Mouse (Mus musculus) CH12.LX (cell line): ENCODE measurements around the gene Olfr145. TPM values are rescaled to one million over a fixed set of nuclear protein-coding genes. Genes with fewer than 3 reads are reported as not detected.

Experiments
- DNase-seq: peaks from one replicate; pipeline ENCODE4 v3.0.0-alpha.2; 2013; ENCODE audit errors: extremely low read depth
- H3K27ac ChIP-seq: 2 replicates; pipeline ENCODE4 v1.5.1; 2012; ENCODE audit warnings: low read depth, mild to moderate bottlenecking, control low read depth, moderate library complexity; ENCODE audit not compliant: insufficient read depth
- H3K27me3 ChIP-seq: replicated peaks from 2 replicates; pipeline ENCODE3; 2012; ENCODE audit warnings: inconsistent platforms
- H3K36me3 ChIP-seq, 2 experiments: replicated peaks in 1 of 2; 2 replicates each; pipeline versions ENCODE3 to v1.6.1; 2012; ENCODE audit warnings: inconsistent platforms in 1 of 2, low read length in 1 of 2, mild to moderate bottlenecking in 1 of 2, mixed read lengths in 1 of 2, moderate library complexity in 1 of 2; ENCODE audit not compliant: control insufficient read depth in 1 of 2, insufficient read depth in 1 of 2
- H3K4me1 ChIP-seq, 2 experiments: 2 replicates each; pipeline ENCODE4 v1.6.1; 2012; ENCODE audit warnings: inconsistent platforms in 1 of 2, moderate library complexity in 1 of 2; ENCODE audit not compliant: insufficient read depth in 2 of 2, control insufficient read depth in 1 of 2
- H3K4me2 ChIP-seq: 2 replicates; pipeline ENCODE4 v1.6.1; 2012; ENCODE audit warnings: low read depth, mild to moderate bottlenecking, control low read depth; ENCODE audit not compliant: poor library complexity, insufficient read depth, severe bottlenecking
- H3K4me3 ChIP-seq, 3 experiments: fragments of 150-350 bp in 1 of 3; sonication (generic) in 1 of 3; replicated peaks in 1 of 3; 2 replicates each; pipeline versions ENCODE3 to v1.5.1; 2011 to 2012; ENCODE audit warnings: low read depth in 2 of 3, low read length in 2 of 3, mild to moderate bottlenecking in 2 of 3, moderate library complexity in 2 of 3, control low read depth in 1 of 3, improper control_type of control experiment in 1 of 3, inconsistent platforms in 1 of 3, mixed read lengths in 1 of 3; ENCODE audit not compliant: poor library complexity in 1 of 3
- H3K79me2 ChIP-seq: replicated peaks from 2 replicates; pipeline ENCODE4 v1.6.1; 2012; ENCODE audit warnings: mild to moderate bottlenecking, moderate library complexity; ENCODE audit not compliant: control insufficient read depth, poor library complexity, insufficient read depth, severe bottlenecking; ENCODE audit errors: extremely low read depth
- H3K9ac ChIP-seq: 2 replicates; pipeline ENCODE4 v1.6.1; 2012; ENCODE audit warnings: low read depth, mild to moderate bottlenecking, control low read depth, moderate library complexity; ENCODE audit not compliant: insufficient read depth
- H3K9me3 ChIP-seq: replicated peaks from 2 replicates; pipeline ENCODE3; 2012; ENCODE audit warnings: low read length, inconsistent platforms, mixed read lengths
- BHLHE40 ChIP-seq: IDR thresholded peaks from 2 replicates; pipeline ENCODE4 v1.6.1; 2011; ENCODE audit warnings: mild to moderate bottlenecking, low read depth, low read length, improper control_type of control experiment
- CHD1 ChIP-seq: IDR thresholded peaks from 2 replicates; pipeline ENCODE4 v1.6.1; 2012; ENCODE audit warnings: low read depth, low read length, improper control_type of control experiment, inconsistent platforms
- ELF1 ChIP-seq: IDR thresholded peaks from 2 replicates; pipeline ENCODE4 v1.6.1; 2014; ENCODE audit warnings: low read depth, mild to moderate bottlenecking, inconsistent platforms, low read length, improper control_type of control experiment
- EP300 ChIP-seq: IDR thresholded peaks from 2 replicates; pipeline ENCODE4 v1.6.1; 2011; ENCODE audit warnings: low read length, improper control_type of control experiment
- ETS1 ChIP-seq: conservative IDR thresholded peaks from 2 replicates; pipeline ENCODE4 v1.6.1; 2012; ENCODE audit warnings: low read depth, mild to moderate bottlenecking, inconsistent platforms, low read length, improper control_type of control experiment, moderate library complexity
- GABPA ChIP-seq: IDR thresholded peaks from 2 replicates; pipeline ENCODE4 v1.6.1; 2012; ENCODE audit warnings: low read depth, low read length, improper control_type of control experiment, inconsistent platforms; ENCODE audit not compliant: insufficient replicate concordance
- HCFC1 ChIP-seq: IDR thresholded peaks from 2 replicates; pipeline ENCODE4 v1.6.1; 2012; ENCODE audit warnings: low read depth, mild to moderate bottlenecking, inconsistent platforms, low read length, improper control_type of control experiment
- MAFK ChIP-seq: IDR thresholded peaks from 2 replicates; pipeline ENCODE4 v1.6.1; 2011; ENCODE audit warnings: low read length, improper control_type of control experiment; ENCODE audit not compliant: insufficient replicate concordance
- MAX ChIP-seq: IDR thresholded peaks from 2 replicates; pipeline ENCODE4 v1.6.1; 2011; ENCODE audit warnings: low read length, improper control_type of control experiment
- MAZ ChIP-seq: IDR thresholded peaks from 2 replicates; pipeline ENCODE4 v1.6.1; 2012; ENCODE audit warnings: low read depth, mild to moderate bottlenecking, inconsistent platforms, low read length, improper control_type of control experiment, moderate library complexity
- MYC ChIP-seq: IDR thresholded peaks from 2 replicates; pipeline ENCODE4 v1.6.1; 2011; ENCODE audit warnings: low read depth, mild to moderate bottlenecking, improper control_type of control experiment, low read length
- POLR2A ChIP-seq: IDR thresholded peaks from 2 replicates; pipeline ENCODE4 v1.6.1; 2011; ENCODE audit warnings: low read depth, mild to moderate bottlenecking, improper control_type of control experiment, low read length
- POLR2AphosphoS2 ChIP-seq: IDR thresholded peaks from 2 replicates; pipeline ENCODE4 v1.6.1; 2011; ENCODE audit warnings: low read depth, low read length, improper control_type of control experiment
- SIN3A ChIP-seq: IDR thresholded peaks from 2 replicates; pipeline ENCODE4 v1.6.1; 2012; ENCODE audit warnings: low read length, improper control_type of control experiment, inconsistent platforms
- SMC3 ChIP-seq: IDR thresholded peaks from 2 replicates; pipeline ENCODE4 v1.6.1; 2011; ENCODE audit warnings: low read depth, low read length, improper control_type of control experiment
- UBTF ChIP-seq: IDR thresholded peaks from 2 replicates; pipeline ENCODE4 v1.6.1; 2012; ENCODE audit warnings: low read depth, mild to moderate bottlenecking, inconsistent platforms, low read length, improper control_type of control experiment, moderate library complexity
- USF1 ChIP-seq: IDR thresholded peaks from 2 replicates; pipeline ENCODE4 v1.6.1; 2014; ENCODE audit warnings: low read depth, mild to moderate bottlenecking, inconsistent platforms, low read length, improper control_type of control experiment
- ZC3H11A ChIP-seq: IDR thresholded peaks from 2 replicates; pipeline ENCODE4 v1.6.1; 2012; ENCODE audit warnings: low read depth, mild to moderate bottlenecking, inconsistent platforms, low read length, improper control_type of control experiment
- ZKSCAN1 ChIP-seq: IDR thresholded peaks from 2 replicates; pipeline ENCODE4 v1.6.1; 2012; ENCODE audit warnings: low read depth, inconsistent platforms, low read length, improper control_type of control experiment, borderline replicate concordance
- dilution Hi-C: fragments of 300-500 bp; cut with MboI; formaldehyde crosslinking; loops from 2 replicates; pipeline ENCODE4 v1.14.3; 2020; ENCODE audit warnings: low sequenced_read_pairs; ENCODE audit not compliant: extremely low pct_unique_long_range_greater_than_20kb, extremely low pct_ligation_motif_present
- in situ Hi-C: fragments of 300-500 bp; cut with MboI; formaldehyde crosslinking; loops from 3 replicates; pipeline ENCODE4 v1.14.3; 2019; ENCODE audit warnings: low sequenced_read_pairs, low pct_ligation_motif_present, low pct_unique_long_range_greater_than_20kb, mixed read lengths
- polyA plus RNA-seq: library from polyadenylated mRNA; unstranded; fragments of >175 nt; gene quantifications from 2 replicates; pipeline ENCODE4 v1.2.1, GENCODE M21; 2012; ENCODE audit warnings: low read depth; ENCODE audit not compliant: insufficient read length
- total RNA-seq, 2 experiments: library from RNA; depleted of rRNA; stranded (reverse); fragments of 300-350 nt in 1 of 2; fragments of >200 nt in 1 of 2; gene quantifications; 2 replicates each; pipeline ENCODE4 v1.2.3; 2012 to 2014

Olfr145 gene
- total and polyA plus RNA-seq, 3 experiments: not detected

- in situ Hi-C loops: loop anchor here (25.0 kb wide), 3 partner anchors 172 to 522 kb away; partner anchors contain the start of genes Olfr875 and Robo4
- H3K4me2 ChIP-seq: no peak overlapping the region
- H3K27me3 ChIP-seq: no peaks in the 10 kb centered on the region
Measured at GRCm38 (mm10) chr9:37934146-37934545, 37.6 kb downstream of the Olfr145 start.

GRCm38 (mm10) chr9:37941167-37941566 lies 44.6 kb downstream of the Olfr145 start:
- no peaks in the 10 kb centered on the region for H3K9me3 ChIP-seq
- no peaks in the 10 kb centered on the region for H3K79me2 ChIP-seq
- DNase-seq: no peak
- TF ChIP-seq SIN3A (no peak), ETS1 (no peak), EP300 (no peak), POLR2AphosphoS2 (no peak), GABPA (no peak), MAX (no peak), MAZ (no peak), MYC (no peak), UBTF (no peak), ZC3H11A (no peak), SMC3 (no peak), USF1 (no peak), BHLHE40 (no peak), ZKSCAN1 (no peak)
- no peak overlapping the region for H3K27ac ChIP-seq
- no peak overlapping the region for H3K4me2 ChIP-seq
- no peak overlapping the region for H3K4me3 ChIP-seq
- H3K27me3 ChIP-seq: no peaks in the 10 kb centered on the region
- no peak overlapping the region for H3K9ac ChIP-seq
- dilution Hi-C loops: no loop called here
- no peaks in the 10 kb centered on the region for H3K36me3 ChIP-seq
- in situ Hi-C loops: loop anchor here (25.0 kb wide), 3 partner anchors 179 to 529 kb away; partner anchors contain the start of genes Olfr875 and Robo4
- H3K4me1 ChIP-seq: peaks cover 0 to 8% of the 10 kb centered on the region in 2 experiments; a peak in 1 of 4 replicates

More at GRCm38 (mm10) chr9:37934146-37934545, 37.6 kb downstream of the Olfr145 start:
- dilution Hi-C loops: no loop called here
- Histone ChIP-seq H3K36me3 (no peaks in the 10 kb centered on the region), H3K9ac (no peak overlapping the region), H3K9me3 (no peaks in the 10 kb centered on the region), H3K4me3 (no peak overlapping the region), H3K79me2 (no peaks in the 10 kb centered on the region), H3K27ac (no peak overlapping the region), H3K4me1 (no peaks in the 10 kb centered on the region)
- DNase-seq: no peak
- TF ChIP-seq MAFK (no peak), POLR2A (no peak), HCFC1 (no peak), ELF1 (no peak), CHD1 (no peak)

Other genes with a start within 250 kb of the Olfr145 start
- 97.4 and 99.9 TPM in 2 replicates for gene Tbrg1, start 239.4 kb upstream of the Olfr145 start, total RNA-seq (2012; rRNA removed)
- 115 and 129 TPM in 2 replicates for gene Tbrg1, start 239.4 kb upstream of the Olfr145 start, total RNA-seq (2014; rRNA removed)
- gene Tbrg1, start 239.4 kb upstream of the Olfr145 start, polyA plus RNA-seq: 92.4 and 103 TPM in 2 replicates
- gene Panx3, start 227.5 kb upstream of the Olfr145 start, total RNA-seq (2012; rRNA removed): not detected in 2 replicates
- gene Panx3, start 227.5 kb upstream of the Olfr145 start, total RNA-seq (2014; rRNA removed): not detected in 2 replicates
- not detected in 2 replicates for gene Panx3, start 227.5 kb upstream of the Olfr145 start, polyA plus RNA-seq
- gene Olfr160, start 180.5 kb upstream of the Olfr145 start, total RNA-seq (2012; rRNA removed): not detected in 2 replicates
- not detected in 2 replicates for gene Olfr160, start 180.5 kb upstream of the Olfr145 start, total RNA-seq (2014; rRNA removed)
- gene Olfr160, start 180.5 kb upstream of the Olfr145 start, polyA plus RNA-seq: not detected in 2 replicates
- gene Olfr874, start 151.6 kb upstream of the Olfr145 start, total RNA-seq (2012; rRNA removed): not detected in 2 replicates
- not detected in 2 replicates for gene Olfr874, start 151.6 kb upstream of the Olfr145 start, total RNA-seq (2014; rRNA removed)
- not detected in 2 replicates for gene Olfr874, start 151.6 kb upstream of the Olfr145 start, polyA plus RNA-seq
- gene Olfr875, start 124.9 kb upstream of the Olfr145 start, total RNA-seq (2012; rRNA removed): not detected in 2 replicates
- gene Olfr875, start 124.9 kb upstream of the Olfr145 start, total RNA-seq (2014; rRNA removed): not detected in 2 replicates
- not detected in 2 replicates for gene Olfr875, start 124.9 kb upstream of the Olfr145 start, polyA plus RNA-seq
- gene Olfr876, start 93.7 kb upstream of the Olfr145 start, total RNA-seq (2012; rRNA removed): not detected in 2 replicates
- not detected in 2 replicates for gene Olfr876, start 93.7 kb upstream of the Olfr145 start, total RNA-seq (2014; rRNA removed)
- not detected in 2 replicates for gene Olfr876, start 93.7 kb upstream of the Olfr145 start, polyA plus RNA-seq
- not detected in 2 replicates for gene Olfr877, start 42.5 kb upstream of the Olfr145 start, total RNA-seq (2012; rRNA removed)
- gene Olfr877, start 42.5 kb upstream of the Olfr145 start, total RNA-seq (2014; rRNA removed): not detected in 2 replicates
- gene Olfr877, start 42.5 kb upstream of the Olfr145 start, polyA plus RNA-seq: not detected in 2 replicates
- gene Olfr878, start 21.1 kb downstream of the Olfr145 start, total RNA-seq (2012; rRNA removed): not detected in 2 replicates
- not detected in 2 replicates for gene Olfr878, start 21.1 kb downstream of the Olfr145 start, total RNA-seq (2014; rRNA removed)
- not detected in 2 replicates for gene Olfr878, start 21.1 kb downstream of the Olfr145 start, polyA plus RNA-seq
- not detected in 2 replicates for gene Olfr881, start 95.1 kb downstream of the Olfr145 start, total RNA-seq (2012; rRNA removed)
- gene Olfr881, start 95.1 kb downstream of the Olfr145 start, total RNA-seq (2014; rRNA removed): not detected in 2 replicates
- not detected in 2 replicates for gene Olfr881, start 95.1 kb downstream of the Olfr145 start, polyA plus RNA-seq
- gene Olfr883, start 129.1 kb downstream of the Olfr145 start, total RNA-seq (2012; rRNA removed): not detected in 2 replicates
- gene Olfr883, start 129.1 kb downstream of the Olfr145 start, total RNA-seq (2014; rRNA removed): not detected in 2 replicates
- gene Olfr883, start 129.1 kb downstream of the Olfr145 start, polyA plus RNA-seq: not detected in 2 replicates
- gene Olfr884, start 149.8 kb downstream of the Olfr145 start, total RNA-seq (2012; rRNA removed): not detected in 2 replicates
- gene Olfr884, start 149.8 kb downstream of the Olfr145 start, total RNA-seq (2014; rRNA removed): not detected in 2 replicates
- not detected in 2 replicates for gene Olfr884, start 149.8 kb downstream of the Olfr145 start, polyA plus RNA-seq
- gene Olfr885, start 164.6 kb downstream of the Olfr145 start, total RNA-seq (2012; rRNA removed): not detected in 2 replicates
- gene Olfr885, start 164.6 kb downstream of the Olfr145 start, total RNA-seq (2014; rRNA removed): not detected in 2 replicates
- gene Olfr885, start 164.6 kb downstream of the Olfr145 start, polyA plus RNA-seq: not detected in 2 replicates
- not detected in 2 replicates for gene Olfr887, start 187.3 kb downstream of the Olfr145 start, total RNA-seq (2012; rRNA removed)
- gene Olfr887, start 187.3 kb downstream of the Olfr145 start, total RNA-seq (2014; rRNA removed): not detected in 2 replicates
- gene Olfr887, start 187.3 kb downstream of the Olfr145 start, polyA plus RNA-seq: not detected in 2 replicates
- not detected in 2 replicates for gene Olfr888, start 211.4 kb downstream of the Olfr145 start, total RNA-seq (2012; rRNA removed)
- gene Olfr888, start 211.4 kb downstream of the Olfr145 start, total RNA-seq (2014; rRNA removed): not detected in 2 replicates
- not detected in 2 replicates for gene Olfr888, start 211.4 kb downstream of the Olfr145 start, polyA plus RNA-seq
- 0.04 and 0.21 TPM in 2 replicates for gene Olfr889, start 218.5 kb downstream of the Olfr145 start, total RNA-seq (2012; rRNA removed)
- 0.04 TPM in 1 of 2 replicates, not detected in the other for gene Olfr889, start 218.5 kb downstream of the Olfr145 start, total RNA-seq (2014; rRNA removed)
- gene Olfr889, start 218.5 kb downstream of the Olfr145 start, polyA plus RNA-seq: 0.22 and 0.27 TPM in 2 replicates
- gene Olfr890, start 245.8 kb downstream of the Olfr145 start, total RNA-seq (2012; rRNA removed): not detected in 2 replicates
- not detected in 2 replicates for gene Olfr890, start 245.8 kb downstream of the Olfr145 start, total RNA-seq (2014; rRNA removed)
- not detected in 2 replicates for gene Olfr890, start 245.8 kb downstream of the Olfr145 start, polyA plus RNA-seq